Mouse (Mus musculus) brain, embryonic 14.5 days (tissue): ENCODE measurements around the gene Slx4ip.

Source experiments
- CTCF ChIP-seq: fragments of 200-500 bp; IDR thresholded peaks from 2 replicates; pipeline ENCODE4 v1.5.1; 2012; ENCODE audit warnings: inconsistent platforms, mild to moderate bottlenecking, moderate library complexity, borderline replicate concordance; ENCODE audit not compliant: insufficient read depth, insufficient read length; ENCODE audit errors: extremely low read depth
- POLR2A ChIP-seq: fragments of 200-500 bp; IDR thresholded peaks from 2 replicates; pipeline ENCODE4 v1.6.1; 2012; ENCODE audit warnings: mild to moderate bottlenecking, inconsistent platforms, borderline replicate concordance; ENCODE audit not compliant: poor library complexity, insufficient read depth, insufficient read length, severe bottlenecking; ENCODE audit errors: extremely low read depth

- no peak for TF ChIP-seq CTCF
- TF ChIP-seq POLR2A: no peak
Observed at GRCm38 (mm10) chr2:136981062-136981879, 90.3 kb downstream of the Slx4ip start.
